Mouse (Mus musculus): ENCODE measurements around the gene Rabgef1.

Rabgef1 gene

DNA sequence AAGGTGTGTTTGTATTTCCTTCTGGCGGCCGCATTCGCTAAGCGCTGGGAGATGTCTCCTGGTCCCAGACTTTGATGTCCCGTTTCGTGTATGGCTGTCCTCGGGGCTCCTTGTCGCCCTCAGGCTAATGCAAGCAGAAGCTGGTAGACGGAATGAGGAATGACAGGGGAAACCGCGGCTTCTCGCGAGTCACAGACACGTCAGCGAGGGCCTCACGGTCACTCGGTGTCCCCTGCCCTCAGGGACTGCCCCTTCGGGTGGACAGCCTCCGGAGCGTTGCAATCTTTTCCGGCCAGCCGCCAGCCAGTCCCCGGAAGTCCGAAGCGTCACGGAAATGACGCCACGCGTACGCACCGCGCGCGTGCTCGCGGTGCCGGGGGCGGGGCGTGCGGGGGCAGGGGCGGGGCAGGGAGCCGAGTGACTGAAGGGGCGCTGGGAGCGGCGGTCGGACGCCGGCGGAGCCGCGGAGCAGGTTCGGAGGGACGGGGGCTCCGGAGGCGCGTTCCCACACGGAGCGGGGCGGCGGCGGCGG is at the start of gene Rabgef1:
Gene Rabgef1 (plus strand): TSS at position 376 of the 532 bp plus-strand sequence.
- DNase-seq (ENCODE audit: low spot score in 2 of 2): peak; percentile 90 to 93

DNA sequence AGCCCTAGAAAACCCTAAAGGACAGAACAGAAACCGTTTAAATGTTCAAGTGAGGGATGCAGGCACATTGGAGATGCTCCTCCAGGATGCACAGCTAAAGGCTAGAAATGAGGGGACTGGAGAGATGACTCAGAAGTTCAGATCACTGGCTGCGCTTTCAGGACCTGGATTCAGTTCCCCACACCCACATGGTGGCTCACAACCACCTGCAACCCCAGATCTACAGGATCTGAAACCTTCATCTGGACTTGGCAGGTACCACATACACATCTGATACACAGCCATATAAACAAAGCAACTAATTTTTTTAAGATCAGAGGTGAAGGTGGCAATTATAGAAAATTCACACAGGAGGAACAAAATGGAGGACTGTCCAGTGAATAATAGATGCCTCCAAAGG is 49.2 kb upstream of the Rabgef1 start:
- no peak for DNase-seq (ENCODE audit: low spot score in 2 of 2)

DNA sequence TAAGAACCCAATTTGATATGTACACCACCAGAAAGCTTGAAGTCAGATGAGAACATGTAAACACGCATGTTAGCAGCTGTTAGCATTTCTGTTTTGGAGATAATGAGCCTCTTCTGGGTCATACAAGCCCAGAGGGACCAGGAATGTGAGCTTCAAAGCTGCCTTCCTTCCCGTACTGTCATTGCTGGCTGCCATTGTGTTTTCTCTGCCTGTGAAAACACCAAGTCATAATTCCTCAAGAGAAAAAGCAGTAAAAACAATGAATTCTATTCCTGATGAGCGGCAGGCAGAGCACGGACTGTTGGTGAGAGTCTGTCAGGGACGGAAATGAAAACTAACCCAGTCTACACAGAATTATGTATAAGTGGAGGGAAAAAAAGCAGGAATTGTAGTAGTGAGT is 47.3 kb upstream of the Rabgef1 start:
- DNase-seq (ENCODE audit: low spot score in 2 of 2): no peak

GRCm38 (mm10) chr5:130128686-130129523 is 42.7 kb upstream of the Rabgef1 start:
- no peak for DNase-seq (ENCODE audit: low spot score in 2 of 2)

GRCm38 (mm10) chr5:130129524-130129793 is 42.1 kb upstream of the Rabgef1 start:
- no peak for DNase-seq (ENCODE audit: low spot score in 2 of 2)

GRCm38 (mm10) chr5:130136597-130136996 is 35.0 kb upstream of the Rabgef1 start:
- DNase-seq (ENCODE audit: low spot score in 2 of 2): no peak

DNA sequence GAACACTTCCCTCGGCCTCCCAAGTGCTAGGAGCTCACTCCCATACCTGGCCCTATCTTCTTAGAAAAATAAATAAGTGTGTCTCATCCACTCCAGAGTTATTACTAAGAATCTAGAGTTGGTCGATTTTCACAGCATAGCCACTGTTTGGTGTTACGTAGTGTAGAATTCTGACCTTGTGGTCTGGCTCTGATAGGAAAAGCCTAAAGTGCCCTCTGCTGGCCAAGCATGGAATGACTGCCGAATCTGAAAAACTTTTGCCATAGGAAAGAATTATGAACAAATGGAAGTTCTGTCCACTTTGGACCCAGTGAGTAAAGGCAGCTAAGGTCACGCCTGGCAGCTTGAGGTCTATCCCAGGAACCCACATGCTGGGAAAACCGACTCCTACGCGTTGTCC is 32.2 kb upstream of the Rabgef1 start:
- DNase-seq (ENCODE audit: low spot score in 2 of 2): peak; percentile 61 to 70

DNA sequence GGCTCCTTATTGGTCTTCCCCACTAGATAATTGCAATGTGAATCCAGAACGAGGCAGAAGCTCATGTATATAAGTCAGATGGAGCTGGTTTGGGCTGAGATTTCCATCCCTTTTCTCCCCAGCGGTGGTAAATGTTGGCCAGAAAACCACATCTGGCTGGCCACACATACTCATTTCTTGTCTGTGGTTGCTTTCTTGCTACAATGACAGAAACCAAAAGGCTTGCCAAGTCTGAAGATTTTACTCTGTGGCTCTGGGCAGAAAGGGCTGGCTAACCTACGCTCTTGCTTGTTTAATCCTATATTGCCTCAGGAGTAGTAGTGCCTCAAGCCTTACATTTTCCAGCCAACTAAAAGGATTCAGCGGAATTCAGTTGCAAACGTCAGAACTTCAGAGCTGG is 30.5 kb upstream of the Rabgef1 start:
- DNase-seq (ENCODE audit: low spot score in 2 of 2): no peak

GRCm38 (mm10) chr5:130142041-130142440 is 29.6 kb upstream of the Rabgef1 start:
- no peak for DNase-seq (ENCODE audit: low spot score in 2 of 2)

DNA sequence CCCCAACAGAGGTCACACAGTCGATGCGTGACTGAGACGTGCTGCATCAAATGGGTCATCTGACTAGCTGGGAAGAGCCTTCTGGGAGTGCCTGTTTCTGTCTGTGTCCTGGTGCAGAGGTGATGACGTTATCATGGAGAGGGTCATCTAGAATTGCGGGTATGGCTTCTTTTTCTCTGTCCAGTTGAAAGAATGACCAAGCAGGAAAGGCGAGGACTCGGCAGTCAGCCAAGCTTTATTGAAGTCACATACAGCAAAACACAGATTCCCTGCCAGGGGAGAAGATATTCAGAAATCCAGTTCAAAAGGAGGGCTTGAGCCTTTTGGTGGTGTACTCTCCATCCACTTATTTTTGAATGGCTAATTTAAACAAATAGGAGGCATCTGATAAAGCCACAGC is 28.5 kb upstream of the Rabgef1 start:
- no peak for DNase-seq (ENCODE audit: low spot score in 2 of 2)

DNA sequence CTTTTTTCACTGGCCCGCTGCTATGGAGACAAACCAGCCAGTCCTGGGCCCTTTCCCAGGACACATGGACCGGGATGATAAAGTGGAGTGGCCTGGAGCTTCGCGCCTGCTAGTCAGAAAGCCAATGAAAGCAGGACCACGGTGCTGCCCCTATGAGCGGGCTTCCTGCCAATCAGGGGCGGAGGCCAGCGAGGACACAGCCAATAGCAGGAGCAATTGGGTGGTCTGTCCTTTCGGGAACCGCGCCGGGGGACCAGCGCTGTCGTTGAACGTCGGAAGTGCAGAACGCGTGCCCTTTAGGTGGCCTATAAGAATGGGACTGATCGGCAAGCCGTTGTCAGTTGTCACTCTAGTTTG is 27.6 kb upstream of the Rabgef1 start:
- DNase-seq (ENCODE audit: low spot score in 2 of 2): peak in 1 of 2 experiments; percentile 54

GRCm38 (mm10) chr5:130144334-130145312 is 27.0 kb upstream of the Rabgef1 start, which contains the start of gene Kctd7:
Gene Kctd7 (plus strand): TSS chr5:130144861.
- peak; percentile 93 to 94 for DNase-seq (ENCODE audit: low spot score in 2 of 2)

GRCm38 (mm10) chr5:130145961-130146360 is 25.6 kb upstream of the Rabgef1 start:
- DNase-seq (ENCODE audit: low spot score in 2 of 2): no peak

DNA sequence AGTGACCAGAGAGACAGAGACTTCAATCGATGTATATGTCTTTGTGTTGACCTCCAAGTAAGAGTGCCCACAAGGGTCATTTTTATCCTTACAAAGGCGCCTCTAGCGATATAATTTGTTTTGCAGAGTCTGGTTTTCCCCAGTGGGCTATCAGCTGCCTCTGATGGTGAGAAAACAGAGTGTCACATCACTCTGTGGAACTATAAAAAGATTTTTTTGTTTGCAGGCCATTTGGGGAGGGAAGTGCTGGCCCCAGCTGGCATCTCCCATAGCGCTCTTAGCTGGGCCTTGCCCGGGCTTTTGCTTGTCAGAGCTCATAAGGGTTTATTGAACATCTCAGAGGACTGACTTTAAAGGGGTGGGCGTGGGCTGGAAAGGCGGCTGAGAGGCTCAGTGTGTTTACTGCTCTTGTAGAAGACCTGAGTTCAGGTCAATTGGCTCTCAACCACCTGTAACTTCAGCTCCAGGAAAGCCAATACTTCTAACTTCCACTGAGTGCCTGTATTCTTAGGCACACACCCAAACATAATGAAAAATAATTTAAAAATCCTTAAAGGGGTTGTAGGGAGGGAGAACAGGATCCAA is 21.8 kb upstream of the Rabgef1 start:
- no peak for DNase-seq (ENCODE audit: low spot score in 2 of 2)

- DNase-seq (ENCODE audit: low spot score in 2 of 2): no peak
Observed at GRCm38 (mm10) chr5:130154286-130154685, 17.3 kb upstream of the Rabgef1 start.

DNA sequence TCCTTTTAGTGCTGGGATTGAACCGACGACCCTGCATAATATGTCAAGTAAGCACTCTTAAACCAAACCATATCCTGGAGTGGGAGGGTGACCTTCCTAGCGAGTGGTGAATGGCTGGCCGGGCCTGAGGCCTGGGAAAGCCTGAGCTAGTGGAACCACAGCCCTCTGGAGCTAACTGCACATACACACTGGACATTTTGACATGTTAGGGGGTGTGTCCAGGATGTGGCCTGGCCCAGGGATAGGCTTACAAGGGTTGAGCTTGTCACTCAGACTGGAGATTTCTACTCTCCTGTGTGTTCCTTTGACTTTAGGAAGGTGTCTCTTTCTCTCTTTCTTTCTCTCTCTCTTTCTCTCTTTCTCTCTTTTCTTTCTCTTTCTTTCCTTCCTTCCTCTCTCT is 13.1 kb upstream of the Rabgef1 start:
- DNase-seq (ENCODE audit: low spot score in 2 of 2): no peak

DNA sequence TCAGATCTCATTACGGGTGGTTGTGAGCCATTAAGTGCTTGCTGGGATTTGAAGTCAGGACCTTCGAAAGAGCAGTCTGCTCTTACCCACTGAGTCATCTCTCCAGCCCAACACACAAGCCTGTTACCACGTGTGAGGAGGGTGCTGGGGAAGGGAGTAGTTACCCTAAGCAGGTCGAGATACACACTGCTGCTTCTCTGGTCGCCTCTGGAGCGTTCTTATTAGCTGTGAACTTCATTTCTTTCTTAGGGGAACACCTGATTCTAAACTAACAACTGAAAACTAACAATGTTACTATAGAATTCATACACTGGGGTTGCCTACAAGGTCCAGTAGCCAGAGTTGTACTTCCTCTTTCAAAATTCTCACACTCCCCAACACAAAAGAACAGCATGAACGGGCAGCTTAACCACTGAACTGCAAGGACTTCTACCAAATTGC is 11.8 kb upstream of the Rabgef1 start:
- DNase-seq (ENCODE audit: low spot score in 2 of 2): no peak

GRCm38 (mm10) chr5:130163670-130164069 is 7.9 kb upstream of the Rabgef1 start:
- peak; percentile 59 to 66 for DNase-seq (ENCODE audit: low spot score in 2 of 2)

GRCm38 (mm10) chr5:130165213-130165612 is 6.4 kb upstream of the Rabgef1 start:
- no peak for DNase-seq (ENCODE audit: low spot score in 2 of 2)

GRCm38 (mm10) chr5:130169109-130169508 is 2.5 kb upstream of the Rabgef1 start:
- DNase-seq (ENCODE audit: low spot score in 2 of 2): no peak

DNA sequence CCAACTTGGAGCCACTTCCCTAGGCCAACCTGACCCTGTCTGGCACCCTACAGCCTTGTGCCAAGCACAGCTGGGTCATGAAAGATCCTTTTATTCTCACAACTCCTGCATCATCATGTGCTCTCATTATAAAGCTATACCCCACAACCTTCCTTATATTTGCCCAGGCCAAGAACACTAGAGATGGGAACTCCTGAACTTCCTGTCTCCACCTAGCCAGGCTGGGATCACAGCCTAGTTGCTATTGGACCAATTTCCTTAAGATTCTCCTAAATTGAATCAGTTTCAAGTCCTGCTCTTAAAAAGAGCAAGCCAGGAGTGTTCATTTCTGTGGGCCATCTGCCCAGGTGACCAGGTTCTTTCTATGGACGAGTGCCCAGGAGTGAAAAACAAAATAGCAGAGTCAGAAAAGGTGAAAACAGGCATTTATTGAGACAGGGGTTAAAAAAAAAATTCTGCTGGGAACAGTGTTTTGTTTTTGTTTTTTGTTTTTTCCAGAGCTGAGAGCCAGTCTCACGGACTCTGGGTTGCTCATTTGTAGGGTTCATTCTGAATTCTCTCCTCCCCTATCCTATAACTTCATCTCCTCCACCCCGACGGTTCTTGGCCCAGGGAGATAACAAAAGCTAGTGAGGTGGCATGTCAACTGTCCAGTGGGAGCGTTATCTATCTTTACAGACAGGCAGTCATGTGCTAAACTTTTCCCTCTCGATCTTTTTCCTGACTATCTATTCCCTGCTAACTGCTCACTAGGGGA is 754 bp upstream of the Rabgef1 start:
- DNase-seq (ENCODE audit: low spot score in 2 of 2): no peak

Measured in urinary bladder, adult 18-20 months (tissue).